Mouse (Mus musculus) thymus, adult 2 months (tissue): Measurements from ENCODE around the gene Gpr146.

Experiments
- CTCF ChIP-seq: fragments of 200-500 bp; IDR thresholded peaks from 2 replicates; pipeline ENCODE4 v1.5.1; 2012; ENCODE audit warnings: mild to moderate bottlenecking, control low read depth, low read length, moderate library complexity, borderline replicate concordance; ENCODE audit not compliant: control insufficient read depth, poor library complexity, insufficient read depth; ENCODE audit errors: extremely low read depth
- POLR2A ChIP-seq: fragments of 200-500 bp; IDR thresholded peaks from 2 replicates; pipeline ENCODE4 v1.6.1; 2012; ENCODE audit warnings: mild to moderate bottlenecking, low read length, control low read depth, moderate library complexity; ENCODE audit not compliant: control insufficient read depth, poor library complexity, insufficient read depth; ENCODE audit errors: extremely low read depth

DNA sequence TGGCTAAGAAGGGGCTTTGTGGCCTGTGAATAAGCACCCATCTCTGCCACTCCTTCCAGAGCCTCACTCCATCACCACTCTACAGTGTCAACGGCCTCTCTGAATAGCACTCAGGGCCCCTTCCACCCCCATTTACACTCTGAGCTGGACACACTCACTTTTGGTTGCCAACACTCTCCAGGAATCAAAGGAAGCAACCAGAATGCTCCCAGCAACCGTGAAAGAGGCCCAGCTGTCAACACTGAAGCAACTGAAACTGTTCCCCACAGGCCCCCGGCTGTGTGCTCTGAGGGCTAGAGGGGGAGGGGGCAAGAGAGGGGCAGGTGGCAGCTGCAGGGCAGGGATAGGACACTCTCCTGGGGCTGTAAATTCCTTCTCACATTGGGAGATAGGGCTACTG, 41.1 kb downstream of the Gpr146 start:
- no peak for TF ChIP-seq POLR2A
- TF ChIP-seq CTCF: no peak
